Mouse (Mus musculus) lung, adult 2 months (tissue): ENCODE data around the gene Zgpat.

ENCODE experiments used
- CTCF ChIP-seq: fragments of 200-500 bp; IDR thresholded peaks from 2 replicates; pipeline ENCODE4 v1.5.1; 2011; ENCODE audit warnings: mild to moderate bottlenecking, low read length, control low read depth; ENCODE audit not compliant: insufficient read depth
- POLR2A ChIP-seq: fragments of 200-500 bp; IDR thresholded peaks from 2 replicates; pipeline ENCODE4 v1.6.1; 2011; ENCODE audit warnings: low read depth, mild to moderate bottlenecking, control low read depth, low read length, borderline replicate concordance; ENCODE audit errors: extremely low read depth

DNA sequence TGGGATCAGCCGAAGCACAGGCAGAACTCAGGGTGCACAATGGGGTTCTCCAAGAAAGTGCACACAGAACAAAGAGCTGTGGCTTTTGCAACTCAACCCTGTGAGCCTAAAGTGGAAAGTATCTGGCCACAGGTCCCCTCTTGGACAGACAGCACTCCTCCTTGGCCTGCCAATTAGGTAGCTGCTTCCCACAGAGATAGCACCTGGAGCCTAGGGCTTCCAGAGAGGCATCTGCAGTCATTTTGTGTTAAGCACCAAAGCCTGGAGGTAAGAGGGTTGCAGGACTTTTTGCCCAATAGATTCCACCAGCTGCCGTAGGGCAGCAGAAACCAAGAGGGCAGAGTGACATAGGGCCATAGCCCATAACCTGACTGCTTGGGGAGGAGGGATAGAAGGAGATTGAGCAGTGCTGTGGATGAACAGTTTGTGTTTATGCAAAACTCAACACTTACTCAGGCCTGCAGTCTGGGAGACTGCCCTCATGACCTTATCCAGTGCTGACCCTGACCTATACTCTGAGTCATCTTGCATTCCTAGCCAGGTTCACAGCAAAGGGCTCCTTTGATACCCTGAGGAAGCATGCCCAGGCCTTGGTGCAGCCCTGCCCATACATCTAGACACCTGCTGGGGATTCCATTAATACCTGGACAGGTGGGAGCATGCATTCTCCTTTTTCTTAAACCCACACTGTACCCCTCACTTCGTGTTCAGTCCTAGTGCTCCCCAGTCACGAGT, 25.6 kb downstream of the Zgpat start:
- no peak for TF ChIP-seq CTCF
- no peak for TF ChIP-seq POLR2A
